Mouse (Mus musculus) layer of hippocampus, adult 9-10 months (tissue): Measurements from ENCODE around the gene Sipa1l1.

ENCODE experiments used
- DNase-seq: peaks from one replicate; pipeline ENCODE4 v3.0.0; 2022; ENCODE audit warnings: low spot score

Sipa1l1 gene

DNA sequence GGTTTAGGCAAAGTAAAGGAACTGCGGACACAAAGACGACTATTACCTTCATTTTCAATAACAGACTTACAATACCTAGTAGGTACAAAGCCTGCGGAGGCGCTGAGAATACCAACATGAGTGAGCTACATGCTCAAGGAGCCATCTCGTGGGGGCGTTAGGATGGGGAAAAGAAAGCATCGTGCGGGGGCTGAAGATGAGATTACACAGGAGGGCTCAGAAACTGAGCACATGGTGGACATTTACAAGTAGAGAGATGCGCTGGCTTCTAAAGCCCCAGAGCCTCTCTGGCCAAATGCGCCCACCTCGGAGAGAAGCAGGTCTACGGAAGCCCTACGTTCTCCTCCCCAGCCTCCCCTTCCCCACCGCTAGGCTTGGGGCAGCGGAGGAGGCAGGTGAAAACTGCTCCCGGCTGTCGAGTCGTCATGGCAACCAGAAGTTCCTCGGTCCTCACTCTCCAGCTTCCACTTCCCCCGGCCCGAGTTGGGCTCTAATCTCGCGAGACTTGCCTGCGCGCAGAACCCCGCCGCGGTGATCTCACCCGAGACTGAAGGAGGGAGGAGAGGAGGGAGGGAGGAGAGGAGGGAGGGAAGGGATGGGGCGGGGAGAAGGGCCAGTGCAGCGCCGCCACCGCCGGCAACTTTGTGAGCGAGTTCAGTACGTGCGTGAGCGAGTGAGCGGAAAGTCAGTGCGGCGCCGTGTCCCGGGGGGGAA lies at the start of gene Sipa1l1:
Sipa1l1 (plus strand) TSS at position 501 of the 714 bp plus-strand sequence.
- peak; percentile 90 for DNase-seq

GRCm38 (mm10) chr12:82121947-82122346 lies 47.2 kb upstream of the Sipa1l1 start:
- no peak for DNase-seq

DNA sequence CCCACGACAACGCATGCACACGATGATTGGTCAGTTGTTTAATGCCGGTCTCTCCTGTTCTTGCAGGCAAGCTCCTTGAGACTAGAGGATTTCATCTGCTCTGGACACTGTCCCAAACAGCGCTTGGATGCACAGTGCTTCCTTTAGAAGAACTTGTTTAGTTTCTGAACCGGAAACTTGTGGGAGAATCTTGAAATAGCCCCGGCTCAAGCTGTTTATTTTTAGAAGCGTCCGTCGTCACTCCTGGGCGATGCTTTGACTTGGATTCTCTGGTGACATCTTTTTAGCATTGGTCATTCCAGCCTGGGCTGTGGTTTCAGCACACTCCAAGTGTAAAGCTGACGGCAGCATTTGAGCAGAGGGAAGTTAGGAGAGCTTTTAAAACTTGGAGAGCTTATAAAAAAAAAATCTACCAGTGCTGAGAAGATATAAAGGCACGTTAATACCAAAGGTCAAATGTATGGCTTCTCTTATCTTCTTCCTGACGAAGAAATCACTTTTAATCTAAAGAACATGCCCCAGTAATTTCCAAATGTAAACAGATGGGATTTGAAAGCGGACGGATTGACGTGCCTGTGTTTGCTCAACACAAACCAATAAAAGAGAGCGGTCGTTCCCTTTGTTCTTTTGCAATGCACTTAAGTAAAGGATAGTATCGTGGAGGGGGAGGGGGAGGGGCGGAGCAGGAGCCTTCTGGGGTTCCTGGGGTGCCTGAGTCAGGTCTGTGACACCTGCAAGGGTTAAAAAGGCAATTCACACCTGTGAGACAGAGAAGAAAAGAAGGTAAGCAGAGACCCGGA lies 46.5 kb upstream of the Sipa1l1 start:
- DNase-seq, result peak; percentile 44

- DNase-seq, result no peak
These were observed 42.3 kb upstream of the Sipa1l1 start for GRCm38 (mm10) chr12:82126796-82127195.

- DNase-seq, result no peak
These were observed 29.6 kb upstream of the Sipa1l1 start for GRCm38 (mm10) chr12:82139234-82140166.

DNA sequence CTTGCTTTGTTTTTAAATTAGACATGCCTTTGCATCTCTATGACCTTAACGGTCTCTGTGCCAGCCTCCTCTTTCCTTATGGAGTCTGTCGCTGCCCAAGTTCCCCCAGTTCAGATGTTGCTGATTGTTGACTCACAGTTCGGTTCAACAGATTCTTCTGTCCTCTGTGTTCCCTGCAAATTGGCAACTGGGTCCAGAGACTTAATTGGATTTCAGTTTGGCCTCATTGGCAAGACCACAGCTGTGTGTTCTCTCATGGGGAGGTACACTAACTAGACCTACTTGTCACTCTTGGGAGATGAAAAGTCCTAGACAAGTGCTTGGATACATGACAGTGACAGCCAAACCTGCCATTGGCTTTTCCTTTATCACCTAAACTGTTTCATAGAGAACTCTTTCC lies 25.7 kb upstream of the Sipa1l1 start:
- DNase-seq, result no peak

DNA sequence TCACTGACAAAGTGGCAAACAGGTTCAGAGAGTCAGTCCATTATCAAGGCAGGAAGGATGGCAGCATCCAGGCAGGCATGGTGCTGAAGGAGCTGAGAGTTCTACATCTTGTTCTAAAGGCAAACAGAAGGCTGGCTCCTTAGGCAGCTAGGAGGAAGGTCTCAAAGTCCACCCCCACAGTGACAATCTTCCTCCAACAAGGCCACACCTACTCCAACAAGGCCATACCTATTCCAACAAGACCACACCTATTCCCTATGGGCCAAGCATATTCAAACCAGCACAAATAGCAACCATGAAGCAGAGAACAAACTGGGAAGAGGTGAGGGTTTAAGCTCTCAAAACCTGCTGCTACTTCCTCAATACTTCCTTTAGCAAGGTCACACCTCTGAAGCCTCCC lies 23.9 kb upstream of the Sipa1l1 start:
- DNase-seq, result no peak

DNA sequence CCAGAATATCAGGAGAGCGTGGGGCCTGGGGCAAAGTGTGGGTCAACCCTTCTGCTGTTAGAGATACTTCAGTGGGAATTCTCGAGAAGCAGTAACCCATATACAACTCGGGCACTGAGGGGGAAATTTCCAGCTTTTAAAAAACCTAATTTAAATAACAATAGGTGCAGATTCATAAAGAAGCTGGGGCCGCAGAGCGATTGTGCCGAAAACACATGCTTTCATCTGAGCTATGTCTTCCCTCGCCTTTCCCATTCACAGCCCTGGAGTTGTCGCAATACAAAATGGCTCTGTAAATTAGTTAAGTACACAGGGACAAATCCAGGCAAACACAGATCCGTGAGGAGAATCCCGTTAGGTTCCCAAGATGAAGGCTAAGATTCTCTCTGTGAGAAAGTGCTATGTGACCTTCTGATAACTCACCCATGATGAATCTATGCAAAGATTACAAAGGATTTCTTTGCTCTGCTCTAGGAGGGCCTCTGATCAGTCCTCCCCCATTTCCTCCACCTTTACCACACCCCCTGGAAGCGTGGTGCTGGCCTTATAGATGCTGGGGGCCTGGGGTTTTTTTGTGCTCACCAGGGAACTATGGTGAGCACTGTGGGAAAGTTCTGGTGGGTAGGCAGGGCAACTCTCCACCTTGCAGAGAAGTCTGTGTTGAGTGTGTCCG lies 22.0 kb upstream of the Sipa1l1 start:
- DNase-seq, result no peak

DNA sequence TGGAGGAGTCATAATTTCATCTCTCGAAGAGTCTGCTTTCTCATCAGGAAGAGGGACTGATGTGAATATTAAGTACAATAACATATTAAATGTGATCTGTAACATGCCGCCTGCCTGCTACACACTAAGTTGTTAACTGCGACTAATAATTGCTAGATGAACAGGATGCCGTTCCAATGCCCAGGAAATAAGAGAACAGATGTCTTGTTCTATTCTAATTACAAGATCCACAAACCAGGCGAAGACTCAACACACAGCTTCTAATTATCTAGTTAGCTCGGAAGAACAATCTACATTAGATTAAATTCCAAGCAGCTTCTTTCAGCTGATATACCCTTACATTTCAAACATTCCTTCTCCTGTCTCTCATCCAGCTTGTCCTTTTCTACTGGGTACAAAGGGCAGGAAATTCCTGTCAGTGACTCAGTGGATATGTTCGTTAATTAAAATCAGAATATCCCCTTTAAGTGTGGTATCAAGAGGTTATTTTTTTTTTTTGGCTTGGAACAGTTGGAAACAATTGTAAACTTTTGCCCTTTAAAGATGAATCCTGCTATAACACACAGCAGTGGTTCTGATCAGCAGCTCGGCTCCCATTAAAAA lies 20.7 kb upstream of the Sipa1l1 start:
- DNase-seq, result no peak

DNA sequence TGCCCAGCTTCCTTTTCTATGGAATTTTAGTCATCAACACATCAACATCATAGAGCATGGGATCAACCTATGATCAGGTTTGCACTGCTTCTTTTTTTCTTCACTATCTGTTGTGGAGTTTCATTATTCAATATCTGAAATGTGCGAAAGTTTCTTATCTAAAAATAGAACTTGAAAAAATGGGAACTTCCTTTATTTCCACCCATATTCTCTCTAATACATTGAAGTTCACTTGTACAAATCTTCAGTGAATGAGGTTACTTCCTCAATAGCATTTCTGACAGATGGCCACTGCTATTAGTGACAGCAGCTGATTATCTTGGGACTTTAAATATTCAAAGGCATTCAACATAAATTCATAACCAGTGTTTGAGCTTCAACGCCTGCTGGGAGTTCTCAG lies 18.1 kb upstream of the Sipa1l1 start:
- DNase-seq, result no peak

- DNase-seq, result no peak
These were observed 14.6 kb upstream of the Sipa1l1 start for GRCm38 (mm10) chr12:82154527-82154926.

DNA sequence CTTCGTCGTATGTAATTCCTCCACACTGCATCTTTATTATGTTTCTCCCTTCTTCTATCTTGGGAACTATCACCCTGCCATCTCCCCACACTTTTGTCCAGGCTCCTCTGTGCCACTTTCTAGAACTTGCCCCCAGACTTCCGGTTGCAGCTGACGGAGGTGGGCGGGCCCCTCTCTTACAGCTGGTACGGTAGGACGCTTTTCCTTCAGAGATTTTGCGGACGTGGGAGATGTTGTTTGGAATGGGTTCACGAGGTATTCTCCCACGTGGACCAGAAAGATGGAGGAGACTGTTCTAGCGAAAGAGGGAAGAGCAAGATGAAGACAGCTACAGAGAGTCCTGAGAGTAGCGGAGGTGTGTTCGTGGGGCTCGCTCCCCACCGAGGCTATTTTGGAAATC lies 10.6 kb upstream of the Sipa1l1 start:
- DNase-seq, result no peak

GRCm38 (mm10) chr12:82159372-82159771 lies 9.7 kb upstream of the Sipa1l1 start:
- DNase-seq, result no peak

DNA sequence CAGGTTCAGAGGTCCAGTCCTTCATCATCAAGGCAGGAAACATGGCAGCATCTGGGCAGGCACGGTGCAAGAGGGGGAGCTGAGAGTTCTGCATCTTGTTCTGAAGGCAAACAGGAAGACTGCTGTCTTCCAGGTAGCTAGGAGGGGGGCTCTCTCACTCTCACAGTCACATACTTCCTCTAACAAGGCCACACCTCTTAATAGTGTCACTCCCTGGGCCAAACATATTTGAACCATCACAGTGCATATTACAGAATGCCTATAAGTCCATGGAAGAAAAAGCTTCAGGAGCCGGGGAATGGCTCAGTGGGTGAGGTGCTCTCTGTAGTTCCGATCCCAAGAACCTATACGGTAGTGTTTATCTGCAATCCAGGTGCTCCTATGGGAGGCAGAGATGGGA lies 3.5 kb upstream of the Sipa1l1 start:
- DNase-seq, result no peak

DNA sequence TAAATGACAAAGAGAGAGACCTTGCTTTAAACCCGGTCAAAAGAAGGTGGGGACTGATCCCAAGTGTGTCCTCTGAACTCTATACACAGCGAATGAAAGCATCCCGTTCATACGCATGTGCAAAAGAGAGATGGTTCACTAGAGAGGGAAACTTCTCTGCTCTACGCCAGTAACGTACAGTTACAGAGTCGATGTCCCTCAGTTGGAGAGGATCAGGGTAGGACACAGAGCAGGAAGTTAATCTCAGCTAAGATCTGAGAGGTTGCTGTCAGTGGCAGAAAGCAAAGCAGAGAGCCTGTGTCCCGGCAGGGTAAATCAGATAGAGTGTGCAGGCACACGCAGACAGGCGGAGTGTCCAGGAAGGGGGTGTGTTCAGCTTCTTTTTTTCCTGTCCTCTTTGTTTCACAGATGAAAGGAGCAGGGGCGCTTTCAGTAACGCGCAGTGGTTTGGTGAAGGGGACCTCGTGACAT lies 3.0 kb upstream of the Sipa1l1 start:
- DNase-seq, result no peak

- DNase-seq, result peak; percentile 52
These were observed 681 bp downstream of the Sipa1l1 start for GRCm38 (mm10) chr12:82169571-82170431.

GRCm38 (mm10) chr12:82170461-82171279 lies 1.6 kb downstream of the Sipa1l1 start:
- DNase-seq, result no peak

DNA sequence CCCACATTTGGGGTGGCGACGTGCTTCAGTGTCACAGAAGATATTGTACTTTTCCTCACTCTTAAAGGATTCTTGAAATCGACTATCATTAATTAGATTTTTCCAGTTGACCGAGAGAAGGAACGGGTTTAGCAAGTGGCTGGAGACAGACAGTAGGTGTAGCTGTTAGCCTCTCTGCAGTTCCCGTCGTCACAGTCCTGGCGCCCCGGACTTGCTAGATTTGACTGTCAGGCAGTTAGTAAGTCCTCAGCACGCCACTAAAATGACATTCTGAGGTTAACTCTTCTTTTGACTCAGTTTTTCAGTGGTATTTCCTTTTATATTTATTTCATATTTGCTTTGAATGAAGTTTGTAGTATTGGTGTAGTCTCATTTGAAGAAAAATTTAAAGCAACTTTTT lies 2.5 kb downstream of the Sipa1l1 start:
- DNase-seq, result peak; percentile 39

DNA sequence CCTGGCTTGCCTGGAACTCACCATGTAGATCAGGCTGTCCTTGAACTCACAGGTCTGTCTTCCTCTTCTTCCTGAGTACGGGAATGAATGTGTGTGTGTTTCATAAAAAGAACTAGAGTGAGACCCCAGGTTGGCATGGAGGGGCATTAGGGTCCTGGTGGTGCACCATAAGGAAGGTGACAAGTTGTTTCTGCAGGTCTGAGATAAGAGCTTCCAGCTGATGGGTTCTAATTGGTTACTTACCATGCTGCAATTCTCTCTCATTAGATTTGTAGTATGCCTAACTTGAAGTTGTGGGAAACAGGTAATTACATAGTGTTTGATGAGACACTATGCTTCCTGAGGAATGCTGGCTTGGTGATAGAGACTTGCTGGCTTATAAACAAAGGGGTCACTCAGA lies 4.5 kb downstream of the Sipa1l1 start:
- DNase-seq, result no peak
